Mouse (Mus musculus): Measurements from ENCODE around the gene Olfr373. TPM values are rescaled to one million over a fixed set of nuclear protein-coding genes. Genes with fewer than 3 reads are reported as not detected.
"Not testable (repeated sequence)": the region's sequence is repeated elsewhere in the genome, so short reads cannot be mapped to it uniquely, and the experiment has no call there.

Gene Olfr373
- polyA plus RNA-seq, 1 experiment from 2014 or later, result 0.02 TPM

DNA sequence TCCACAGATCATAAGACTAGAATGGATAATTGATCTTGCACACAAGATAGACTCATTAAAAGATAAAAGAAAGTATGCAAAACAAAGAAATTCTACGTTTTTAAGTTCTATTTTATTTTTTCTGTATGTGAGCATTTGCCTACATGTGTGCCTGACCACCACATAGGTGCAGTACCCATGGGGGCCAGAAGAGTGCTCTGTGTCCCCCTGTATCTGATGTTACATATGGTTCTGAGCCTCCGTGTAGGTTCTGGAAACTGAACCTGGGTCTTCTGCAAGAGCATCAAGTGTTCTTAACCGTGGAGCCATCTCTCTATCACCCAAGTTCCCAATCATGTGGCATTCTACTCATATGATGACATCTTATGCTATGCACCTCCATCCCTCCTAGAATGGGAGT lies 29.5 kb downstream of the Olfr373 start:
- Histone ChIP-seq H3K27ac (replicated peaks) (no peak overlapping the region), H3K27me3 (ENCODE audit: low read depth, poor library complexity, severe bottlenecking) (no peaks in the 10 kb centered on the region), H3K4me1 (no peaks in the 10 kb centered on the region), H3K9me3 (replicated peaks) (no peaks in the 10 kb centered on the region), H3K4me3 (no peak overlapping the region), H3K36me3 (no peaks in the 10 kb centered on the region)
- DNase-seq (ENCODE audit: low spot score), result no peak
- 73% methylated on average over 3 of the region's 3 CpGs for WGBS

DNA sequence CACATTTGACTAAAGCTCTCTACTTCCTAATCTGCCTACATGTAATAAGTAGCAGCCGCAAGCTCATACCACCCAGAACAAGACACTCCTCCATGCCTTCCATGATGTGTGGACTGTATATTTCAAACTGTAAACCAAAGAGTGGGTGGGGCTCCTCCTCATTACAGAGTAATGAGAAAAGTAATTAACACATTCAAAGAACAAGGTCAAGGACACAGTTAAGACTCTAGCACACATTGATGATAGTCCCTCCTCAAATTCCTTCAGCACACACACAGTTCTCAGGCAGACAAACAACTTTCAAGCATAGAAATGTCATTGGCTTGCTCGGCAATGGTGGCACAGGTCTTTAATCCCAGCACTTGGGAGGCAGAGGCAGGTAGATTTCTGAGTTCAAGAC lies 32.2 kb downstream of the Olfr373 start:
- H3K4me3 ChIP-seq, result no peak overlapping the region
- H3K27ac ChIP-seq (replicated peaks), result no peak overlapping the region
- H3K4me1 ChIP-seq, result no peaks in the 10 kb centered on the region
- no peaks in the 10 kb centered on the region for H3K9me3 ChIP-seq (replicated peaks)
- H3K27me3 ChIP-seq (ENCODE audit: low read depth, poor library complexity, severe bottlenecking), result no peaks in the 10 kb centered on the region
- 94% methylated on average over 2 of the region's 2 CpGs for WGBS
- no peak for DNase-seq (ENCODE audit: low spot score)
- H3K36me3 ChIP-seq, result no peaks in the 10 kb centered on the region

DNA sequence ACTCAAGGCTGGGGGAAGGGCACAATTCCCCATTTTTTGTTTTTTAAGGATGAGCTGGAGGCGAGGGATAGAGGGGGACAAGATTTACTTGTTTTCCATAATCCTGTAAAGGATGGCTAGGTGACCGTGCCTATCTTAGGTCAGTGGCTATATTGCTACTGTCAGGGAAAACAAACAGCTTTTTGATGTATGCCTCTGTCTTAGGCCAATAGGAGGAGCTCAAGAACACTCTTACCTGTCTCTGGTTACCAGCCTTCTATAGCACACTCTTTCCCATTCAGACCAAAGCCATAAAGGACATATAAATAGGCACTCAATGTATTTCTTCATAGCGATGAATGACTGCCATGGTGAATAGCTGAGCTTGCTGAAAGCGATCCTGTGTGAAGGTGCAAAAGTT lies 35.6 kb downstream of the Olfr373 start:
- Histone ChIP-seq H3K4me3 (no peak overlapping the region), H3K36me3 (no peaks in the 10 kb centered on the region), H3K4me1 (peaks cover 10% of the 10 kb centered on the region), H3K27ac (replicated peaks) (no peak overlapping the region), H3K27me3 (ENCODE audit: low read depth, poor library complexity, severe bottlenecking) (no peaks in the 10 kb centered on the region), H3K9me3 (replicated peaks) (no peaks in the 10 kb centered on the region)
- 53% methylated on average over 4 of the region's 4 CpGs for WGBS
- no peak for DNase-seq (ENCODE audit: low spot score)

DNA sequence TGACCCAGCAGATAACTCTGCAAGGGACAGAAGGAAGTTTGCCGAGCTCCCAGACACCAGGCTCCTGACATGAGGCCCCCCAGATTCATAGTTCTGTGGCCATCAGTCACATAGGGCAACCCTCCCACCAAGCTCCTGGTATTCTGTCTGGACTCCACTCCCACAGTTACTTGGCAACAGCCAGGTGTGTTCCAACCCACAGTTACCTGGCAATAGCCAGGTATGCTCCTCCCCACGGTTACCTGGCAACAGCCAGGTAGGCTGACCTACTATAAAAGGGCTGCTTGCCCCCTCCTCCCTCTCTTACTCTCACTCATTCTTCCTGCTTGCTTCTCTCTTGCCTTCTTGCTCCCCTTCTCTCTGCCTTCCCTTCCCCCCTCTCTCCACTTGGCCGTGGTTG lies 38.5 kb downstream of the Olfr373 start:
- not testable (repeated sequence) for H3K27ac ChIP-seq (replicated peaks); H3K36me3 ChIP-seq; H3K4me1 ChIP-seq; H3K4me3 ChIP-seq; DNase-seq (ENCODE audit: low spot score); H3K9me3 ChIP-seq (replicated peaks); H3K27me3 ChIP-seq (ENCODE audit: low read depth, poor library complexity, severe bottlenecking)
- WGBS, result 62% methylated on average over 3 of the region's 3 CpGs

DNA sequence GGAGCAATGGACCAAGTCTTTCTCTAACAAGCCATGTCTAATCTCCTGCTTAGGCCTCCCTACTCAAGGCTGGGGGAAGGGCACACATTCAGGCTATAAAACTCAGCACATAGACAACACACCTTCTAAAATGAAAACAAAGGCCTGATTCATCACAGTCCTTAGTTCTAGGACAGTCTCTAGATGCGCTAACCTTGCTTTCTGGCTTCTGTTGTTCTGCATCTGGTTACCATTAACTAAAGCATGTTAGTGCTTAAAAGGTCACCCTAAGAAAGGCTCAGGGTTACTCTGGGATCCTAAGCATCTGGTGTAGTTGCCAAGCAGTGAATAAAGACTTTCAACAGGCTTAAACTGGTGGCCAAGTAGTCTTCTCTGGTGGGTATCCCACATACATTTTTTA lies 39.0 kb downstream of the Olfr373 start:
- no peak for DNase-seq (ENCODE audit: low spot score)

DNA sequence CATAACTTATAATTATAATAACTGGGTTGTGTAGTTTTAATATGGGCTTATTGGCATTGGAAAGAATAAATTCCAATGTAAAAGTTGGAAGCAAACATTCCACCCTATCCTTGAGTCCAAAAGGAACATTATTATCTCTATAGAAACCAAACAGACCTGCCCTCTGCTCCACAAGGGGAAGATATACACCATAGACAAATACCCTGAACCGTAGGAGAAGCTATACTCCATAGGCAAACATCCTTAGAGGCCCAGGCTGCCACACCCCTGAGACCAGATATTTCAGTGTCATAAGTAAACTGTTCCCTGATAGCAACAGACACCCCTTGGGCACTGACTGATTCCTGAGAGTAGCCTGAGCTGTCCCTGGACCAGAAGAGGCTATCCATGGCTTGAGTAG lies 44.9 kb downstream of the Olfr373 start:
- Histone ChIP-seq H3K36me3 (no peaks in the 10 kb centered on the region), H3K27me3 (ENCODE audit: low read depth, poor library complexity, severe bottlenecking) (no peaks in the 10 kb centered on the region), H3K27ac (replicated peaks) (no peak overlapping the region), H3K4me1 (peaks cover 6% of the 10 kb centered on the region; the same call in 1 of the 2 replicates), H3K4me3 (no peak overlapping the region), H3K9me3 (replicated peaks) (no peaks in the 10 kb centered on the region)
- DNase-seq (ENCODE audit: low spot score), result no peak
- WGBS, result 90% methylated on average over 1 of the region's 1 CpGs

More for the DNA sequence above, 39.0 kb downstream of the Olfr373 start:
- H3K36me3 ChIP-seq, result no peaks in the 10 kb centered on the region
- no peaks in the 10 kb centered on the region for H3K27me3 ChIP-seq (ENCODE audit: low read depth, poor library complexity, severe bottlenecking)
- WGBS, result 41% methylated on average over 1 of the region's 1 CpGs
- H3K4me1 ChIP-seq, result peaks cover 10% of the 10 kb centered on the region
- no peak overlapping the region for H3K4me3 ChIP-seq
- no peaks in the 10 kb centered on the region for H3K9me3 ChIP-seq (replicated peaks)
- no peak overlapping the region for H3K27ac ChIP-seq (replicated peaks)

DNA sequence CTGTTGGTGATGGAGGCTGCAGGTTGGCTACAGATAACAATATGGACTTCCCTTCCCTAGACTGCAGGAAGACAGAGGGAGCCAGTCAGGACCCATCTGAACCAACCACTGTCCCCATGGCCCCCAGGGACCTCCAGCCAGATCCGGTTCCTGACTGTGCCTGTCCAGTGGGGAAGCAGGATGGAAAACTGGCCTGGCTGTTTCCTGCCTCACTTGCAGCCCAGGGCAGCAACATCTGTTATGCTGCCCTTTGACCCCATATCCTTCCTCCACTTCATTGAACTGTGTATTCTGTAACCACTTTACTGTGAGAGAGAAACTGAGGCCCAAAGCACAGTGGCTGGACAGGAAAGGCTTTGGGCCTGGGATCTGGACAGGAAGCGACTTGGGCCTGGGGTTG lies 48.3 kb downstream of the Olfr373 start:
- Histone ChIP-seq H3K4me1 (peaks cover 10% of the 10 kb centered on the region; the same call in 1 of the 2 replicates), H3K9me3 (replicated peaks) (no peaks in the 10 kb centered on the region), H3K4me3 (no peak overlapping the region), H3K27me3 (ENCODE audit: low read depth, poor library complexity, severe bottlenecking) (no peaks in the 10 kb centered on the region), H3K36me3 (no peaks in the 10 kb centered on the region), H3K27ac (replicated peaks) (no peak overlapping the region)
- DNase-seq (ENCODE audit: low spot score), result no peak
- 65% methylated on average over 2 of the region's 2 CpGs for WGBS

DNA sequence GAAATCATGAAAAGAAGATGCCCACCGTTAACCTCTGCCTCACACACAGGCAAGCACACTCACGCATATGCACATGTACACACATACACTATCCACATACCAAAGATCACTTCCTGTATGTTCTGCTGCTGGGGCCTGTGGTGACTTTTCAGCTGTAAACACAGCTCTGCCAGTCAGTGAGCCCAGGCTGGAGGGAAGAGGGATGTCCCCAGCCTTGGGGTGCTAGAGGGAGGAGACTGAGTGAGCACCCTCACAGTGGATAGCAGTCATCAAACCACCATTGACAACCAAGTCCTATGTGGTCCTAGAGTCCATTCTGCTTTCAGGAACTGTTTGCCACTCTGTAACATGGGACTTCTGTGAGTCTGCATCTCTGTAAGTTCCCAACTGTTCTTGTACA lies 48.9 kb downstream of the Olfr373 start:
- Histone ChIP-seq H3K4me1 (peaks cover 16% of the 10 kb centered on the region), H3K4me3 (no peak overlapping the region), H3K27ac (replicated peaks) (no peak overlapping the region), H3K9me3 (replicated peaks) (no peaks in the 10 kb centered on the region), H3K36me3 (no peaks in the 10 kb centered on the region), H3K27me3 (ENCODE audit: low read depth, poor library complexity, severe bottlenecking) (no peaks in the 10 kb centered on the region)
- DNase-seq (ENCODE audit: low spot score), result no peak
- 83% methylated on average over 2 of the region's 2 CpGs for WGBS

DNA sequence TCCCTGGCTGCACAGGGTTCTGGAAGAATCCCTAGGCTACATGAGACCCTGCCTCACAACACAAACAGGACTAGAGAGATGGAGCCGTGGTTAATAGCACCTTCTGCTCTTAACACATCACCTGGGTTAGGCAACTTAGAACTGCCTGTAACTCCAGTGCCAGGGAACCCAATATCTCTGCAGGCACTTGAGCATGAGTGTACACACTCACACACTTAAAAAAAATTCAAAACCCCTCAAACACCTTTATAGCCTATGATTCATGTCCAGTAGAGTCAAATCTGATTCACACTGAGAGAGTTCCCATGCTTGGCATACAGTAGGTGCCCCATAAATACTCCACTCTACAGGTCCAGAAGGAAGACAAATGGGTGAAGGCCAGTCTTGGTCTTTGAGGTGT lies 49.4 kb downstream of the Olfr373 start:
- no peak overlapping the region for H3K4me3 ChIP-seq
- 0 out of 2 replicates have a peak, but pooled peaks cover under 1% of the 10 kb centered on the region for H3K36me3 ChIP-seq
- H3K4me1 ChIP-seq, result peaks cover 21% of the 10 kb centered on the region
- H3K9me3 ChIP-seq (replicated peaks), result no peaks in the 10 kb centered on the region
- WGBS, result 93% methylated on average over 1 of the region's 1 CpGs
- H3K27ac ChIP-seq (replicated peaks), result no peak overlapping the region
- H3K27me3 ChIP-seq (ENCODE audit: low read depth, poor library complexity, severe bottlenecking), result no peaks in the 10 kb centered on the region
- no peak for DNase-seq (ENCODE audit: low spot score)

DNA sequence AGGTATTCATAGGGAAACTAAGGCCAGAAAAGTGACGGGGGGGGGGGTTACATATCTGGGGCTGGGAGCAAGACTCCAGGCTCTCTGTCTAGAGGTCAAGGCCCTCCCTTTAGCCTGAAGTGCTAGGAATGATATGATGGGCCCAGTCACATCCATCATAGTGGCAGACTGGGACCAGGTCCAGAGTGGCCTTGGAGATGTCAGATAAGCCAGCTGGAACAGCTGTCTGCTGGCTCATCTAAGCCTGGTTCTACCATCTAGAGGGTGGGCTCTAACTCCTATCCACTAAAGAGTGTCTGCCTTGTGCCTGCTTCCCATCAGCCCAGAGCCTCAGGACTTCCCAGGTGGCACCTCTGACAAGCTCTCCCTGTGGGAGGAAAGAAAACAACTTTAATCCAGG lies 49.9 kb downstream of the Olfr373 start:
- 76% methylated on average over 1 of the region's 1 CpGs for WGBS
- Histone ChIP-seq H3K36me3 (peaks cover 4% of the 10 kb centered on the region; the same call in 1 of the 2 replicates), H3K4me1 (peaks cover 26% of the 10 kb centered on the region)

DNA sequence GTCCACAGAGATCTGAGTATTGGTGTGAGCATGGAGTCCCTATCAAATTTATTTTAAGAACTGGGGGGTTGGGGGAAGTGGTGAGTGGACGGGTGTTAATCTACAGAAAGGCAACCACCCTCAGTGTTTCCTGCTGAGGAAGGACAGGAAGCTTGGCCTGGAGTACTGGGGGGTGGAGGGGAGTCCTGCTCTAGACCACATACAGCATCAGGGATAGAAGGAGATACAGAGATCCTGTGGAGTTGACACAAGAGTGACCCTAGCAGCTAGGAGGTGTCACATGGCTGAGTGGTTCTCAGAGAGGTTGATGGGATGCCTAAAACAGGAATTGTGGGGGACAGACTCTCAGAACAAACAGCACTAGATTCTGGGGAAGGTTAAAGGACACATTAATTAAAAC lies 50.5 kb downstream of the Olfr373 start:
- no peak overlapping the region for H3K27ac ChIP-seq (replicated peaks)
- DNase-seq (ENCODE audit: low spot score), result no peak

More for the DNA sequence above, 49.9 kb downstream of the Olfr373 start:
- DNase-seq (ENCODE audit: low spot score), result no peak
- no peaks in the 10 kb centered on the region for H3K27me3 ChIP-seq (ENCODE audit: low read depth, poor library complexity, severe bottlenecking)
- H3K9me3 ChIP-seq (replicated peaks), result no peaks in the 10 kb centered on the region
- no peak overlapping the region for H3K27ac ChIP-seq (replicated peaks)
- no peak overlapping the region for H3K4me3 ChIP-seq

DNA sequence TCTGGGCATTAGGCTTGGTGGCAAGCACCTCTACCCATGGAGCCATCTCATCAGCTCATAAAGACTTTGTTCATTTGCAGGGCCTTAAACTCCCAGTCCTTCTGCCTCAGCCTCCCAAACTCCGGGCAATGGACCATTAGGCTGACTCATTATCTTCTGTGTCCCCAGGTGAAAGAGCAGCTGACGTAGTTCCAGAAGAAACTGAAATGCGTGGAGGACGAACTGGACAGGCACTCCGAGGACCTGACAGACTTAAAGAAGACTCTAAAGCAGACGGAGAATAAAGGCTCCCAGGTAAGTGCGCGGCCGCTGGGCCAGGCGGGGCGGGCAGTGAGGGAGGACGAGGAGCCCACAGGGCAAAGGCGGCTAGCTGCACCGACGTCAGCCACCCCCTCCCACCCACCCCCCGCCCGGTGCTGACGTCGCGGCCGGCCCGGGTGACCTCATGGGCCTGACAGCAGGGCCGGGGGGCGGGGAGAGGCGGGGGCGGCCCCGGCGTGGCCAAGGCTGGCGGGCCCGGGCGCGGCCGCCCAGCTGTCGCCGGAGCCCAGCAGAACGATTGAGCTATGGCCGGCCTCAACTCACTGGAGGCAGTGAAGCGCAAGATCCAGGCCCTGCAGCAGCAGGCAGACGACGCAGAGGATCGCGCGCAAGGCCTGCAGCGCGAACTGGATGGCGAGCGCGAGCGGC lies 51.9 kb downstream of the Olfr373 start, which contains the start of gene Tpm4:
TSS of gene Tpm4 (plus strand) at position 220 of the 690 bp plus-strand sequence.
- DNase-seq (ENCODE audit: low spot score), result peak; percentile 85
- peak within 1 kb of the TSS; percentile 97 for H3K27ac ChIP-seq (replicated peaks)
- under 1% methylated on average over 45 of the region's 49 CpGs for WGBS

More for the DNA sequence above, 50.5 kb downstream of the Olfr373 start:
- H3K4me1 ChIP-seq, result peaks cover 29% of the 10 kb centered on the region
- H3K27me3 ChIP-seq (ENCODE audit: low read depth, poor library complexity, severe bottlenecking), result no peaks in the 10 kb centered on the region
- H3K4me3 ChIP-seq, result no peak overlapping the region
- 83% methylated on average over 1 of the region's 1 CpGs for WGBS
- peaks cover 10% of the 10 kb centered on the region for H3K36me3 ChIP-seq
- no peaks in the 10 kb centered on the region for H3K9me3 ChIP-seq (replicated peaks)

DNA sequence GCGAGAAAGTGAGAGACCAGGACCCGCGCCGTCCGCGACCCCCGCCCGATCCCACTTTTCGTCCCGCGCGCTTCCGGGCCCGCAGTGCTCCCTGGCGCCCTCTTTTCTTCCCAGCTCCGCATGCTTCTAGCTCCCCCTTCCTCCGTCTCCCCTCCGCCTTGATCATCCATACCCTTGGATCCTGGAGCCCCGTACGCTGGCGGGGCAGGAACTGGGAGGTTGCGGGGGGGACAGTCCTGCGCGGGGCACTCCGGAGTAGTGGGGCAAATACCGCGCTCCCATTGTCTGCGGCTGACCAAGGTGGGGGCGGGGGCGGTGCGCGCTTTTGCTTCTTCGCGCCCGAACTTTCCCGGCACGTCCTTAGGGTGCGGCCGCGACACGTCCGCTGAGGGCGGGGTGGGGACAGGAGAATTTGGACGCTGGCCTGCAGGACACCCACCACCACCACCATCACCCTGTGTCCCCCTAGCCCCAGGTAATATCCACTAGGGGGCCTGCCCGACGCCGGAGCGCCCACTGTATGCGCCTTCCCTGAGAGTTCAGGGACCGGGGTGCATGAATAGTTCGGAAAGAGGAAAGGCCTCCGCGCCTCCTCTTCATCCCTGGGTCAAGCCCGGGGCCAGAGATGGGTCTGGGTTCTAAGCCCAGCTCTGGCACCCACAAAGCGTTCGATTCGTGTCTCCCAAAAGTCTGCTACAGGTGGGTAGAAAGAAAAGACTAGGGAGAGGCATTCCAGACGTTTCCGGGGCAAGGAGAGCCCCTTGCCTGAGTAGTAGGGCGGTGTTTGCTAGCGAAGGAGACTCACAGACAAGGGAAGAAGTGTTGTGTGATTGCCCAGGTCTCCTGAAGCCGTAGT lies 52.7 kb downstream of the Olfr373 start:
- peak overlapping the region; percentile 89 for H3K4me3 ChIP-seq
- H3K4me1 ChIP-seq, result peaks cover 29% of the 10 kb centered on the region
- no peaks in the 10 kb centered on the region for H3K9me3 ChIP-seq (replicated peaks)
- DNase-seq (ENCODE audit: low spot score), result peak; percentile 77
- no peaks in the 10 kb centered on the region for H3K27me3 ChIP-seq (ENCODE audit: low read depth, poor library complexity, severe bottlenecking)
- peak overlapping the region; percentile 97 for H3K27ac ChIP-seq (replicated peaks)
- H3K36me3 ChIP-seq, result peaks cover 32% of the 10 kb centered on the region
- under 1% methylated on average over 62 of the region's 62 CpGs for WGBS

More for the DNA sequence above, 51.9 kb downstream of the Olfr373 start, which contains the start of gene Tpm4:
- Histone ChIP-seq H3K4me3 (peak within 1 kb of the TSS; percentile 89), H3K9me3 (replicated peaks) (no peaks in the 10 kb centered on the region), H3K4me1 (peaks cover 29% of the 10 kb centered on the region), H3K27me3 (ENCODE audit: low read depth, poor library complexity, severe bottlenecking) (no peaks in the 10 kb centered on the region), H3K36me3 (peaks cover 24% of the 10 kb centered on the region)

Measured in midbrain, embryonic 10.5 days (tissue).